Mouse (Mus musculus): ENCODE measurements around the gene H2-Q10.

H2-Q10 gene

GRCm38 (mm10) chr17:35514756-35515155 lies 44.9 kb downstream of the H2-Q10 start:
- no peak for ATAC-seq (ENCODE audit: low TSS enrichment)

GRCm38 (mm10) chr17:35515911-35516640 lies 46.2 kb downstream of the H2-Q10 start:
- ATAC-seq (ENCODE audit: low TSS enrichment): 0 out of 2 replicates have a peak, but pooled peaks have one; percentile 6

DNA sequence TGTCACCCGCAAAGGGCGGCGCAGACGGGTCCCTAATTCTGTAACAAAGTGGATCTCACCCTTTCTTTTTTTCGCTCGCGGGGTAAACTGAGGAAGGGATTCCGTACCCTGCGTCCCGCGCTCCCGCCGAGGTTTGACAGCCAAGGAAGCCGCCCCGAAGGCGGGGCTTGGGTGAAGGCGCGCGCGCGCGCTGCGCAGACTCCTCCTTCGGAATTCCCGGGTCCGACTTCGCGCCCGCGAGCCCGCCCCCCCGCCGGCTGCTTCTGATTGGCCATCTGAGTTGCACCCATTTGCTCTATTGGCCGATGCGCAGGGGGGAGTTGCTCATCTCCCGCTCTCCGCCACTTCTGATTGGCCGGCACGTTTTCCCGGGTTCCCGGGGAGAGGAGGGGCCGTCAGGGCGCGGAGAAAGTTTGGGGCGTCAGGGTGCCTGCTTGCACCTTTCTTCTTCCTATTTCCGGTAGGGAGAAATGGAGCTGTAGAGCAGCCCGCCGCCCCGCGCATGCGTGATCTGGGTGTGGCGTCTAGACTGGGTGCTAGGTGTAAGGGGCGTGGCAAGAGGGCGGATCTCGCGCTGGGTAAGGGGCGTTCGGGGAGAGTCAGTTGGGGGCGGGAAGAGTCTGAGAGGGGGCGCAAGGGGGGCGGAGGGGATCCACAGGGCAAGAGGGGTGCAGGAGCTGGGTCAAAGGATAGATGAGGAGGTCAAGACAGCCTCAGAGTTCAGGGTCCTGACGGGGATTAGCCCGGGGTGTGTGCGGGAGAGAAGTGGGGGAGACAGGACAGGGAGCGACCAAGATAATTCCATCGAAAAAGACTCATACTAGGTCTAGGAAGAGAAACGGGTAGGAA lies 47.0 kb downstream of the H2-Q10 start, which contains the start of the genes Tcf19 and Cchcr1:
TSS of gene Tcf19 (minus strand) at position 173 of the 849 bp plus-strand sequence.
TSS of gene Cchcr1 (plus strand) at position 449 of the 849 bp plus-strand sequence.
- peak; percentile 95 for ATAC-seq (ENCODE audit: low TSS enrichment)

DNA sequence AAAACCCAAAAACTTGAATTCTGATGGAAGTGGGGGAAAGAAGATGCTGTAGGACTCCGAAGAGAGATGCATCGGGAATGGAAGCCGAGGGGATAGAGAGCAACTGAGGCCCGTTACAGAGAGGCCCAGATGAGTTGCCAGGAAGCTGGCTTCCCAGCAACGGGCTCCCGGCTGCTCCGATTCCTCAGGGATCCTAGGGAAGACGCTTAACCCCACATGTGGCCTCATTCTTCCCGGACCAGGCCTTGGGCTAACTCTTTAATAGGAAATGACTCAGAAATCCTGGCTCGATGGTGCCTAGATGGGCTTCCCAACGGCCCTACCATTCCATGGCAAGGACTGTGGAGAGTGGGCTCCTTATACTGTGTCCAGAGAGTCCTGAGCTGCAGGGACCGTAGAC lies 47.6 kb downstream of the H2-Q10 start:
- ATAC-seq (ENCODE audit: low TSS enrichment): no peak

Measured in frontal cortex, adult (tissue).